ENCODE assay signal across 10 mouse cellular contexts in genomic region chr1:19918762-19919161, GRCm38 (mm10).
"Had no signal": no experiment of that assay in that cellular context is flagged by ENCODE, and none has a peak within 500 bp of the region (broad histone marks: within the 10 kb centered on the region; RNA-seq: fewer than 3 reads in every experiment).

No protein-coding gene starts in this region.

- H3K9ac ChIP-seq: limb, embryonic 12.5 days; liver, embryonic 14.5 days; midbrain, embryonic 13.5 days had no signal

- H3K4me1 ChIP-seq: limb, embryonic 12.5 days; midbrain, embryonic 13.5 days had no signal

- H3K4me2 ChIP-seq: limb, embryonic 12.5 days; midbrain, embryonic 13.5 days had no signal

- H3K27ac ChIP-seq: limb, embryonic 12.5 days; liver, embryonic 14.5 days; midbrain, embryonic 13.5 days had no signal

- H3K9me3 ChIP-seq: limb, embryonic 12.5 days; midbrain, embryonic 13.5 days had no signal

- H3K4me3 ChIP-seq: limb, embryonic 12.5 days; midbrain, embryonic 13.5 days had no signal

- DNase-seq: kidney, postnatal 36 days; layer of hippocampus, adult 9-11 months; layer of hippocampus, postnatal 36 days; liver; lung, adult 18-20 months; right cerebral cortex, postnatal 14 days; thymus, postnatal 36 days had no signal

- ATAC-seq: midbrain, embryonic 13.5 days had no signal

- H3K36me3 ChIP-seq: limb, embryonic 12.5 days; midbrain, embryonic 13.5 days had no signal

- H3K27me3 ChIP-seq: limb, embryonic 12.5 days had no signal
